Mouse (Mus musculus): ENCODE data around the gene Ephx3. TPM values are rescaled to one million over a fixed set of nuclear protein-coding genes. Genes with fewer than 3 reads are reported as not detected.

Gene Ephx3
- polyA plus RNA-seq, 1 experiment from 2014 or later, result not detected

DNA sequence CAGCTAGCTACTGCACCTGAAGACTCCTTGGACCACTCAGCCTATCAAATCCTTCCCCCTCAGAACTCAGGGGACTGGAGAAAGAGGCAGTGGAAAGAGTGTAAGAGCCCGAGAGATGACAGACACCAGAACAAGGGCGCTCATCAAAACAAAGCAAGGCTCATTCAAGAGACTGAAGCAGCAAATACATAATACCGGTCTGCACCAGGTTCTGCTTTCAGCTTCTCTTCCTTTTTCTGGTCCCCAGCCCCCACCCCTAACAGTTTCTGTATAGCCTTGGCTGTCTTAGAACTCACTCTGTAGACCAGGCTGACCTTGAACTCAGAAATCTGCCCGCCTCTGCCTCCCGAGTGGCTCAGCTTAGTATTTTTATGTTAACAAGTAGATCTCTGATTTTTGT is 3.7 kb upstream of the Ephx3 start:
- Histone ChIP-seq H3K4me3 (ENCODE audit: low read depth, low read length) (no peak overlapping the region), H3K4me2 (ENCODE audit: low read length) (no peak overlapping the region)

GRCm38 (mm10) chr17:32189850-32190249 is 501 bp upstream of the Ephx3 start:
- Histone ChIP-seq H3K4me3 (ENCODE audit: low read depth, low read length) (peak overlapping the region; percentile 36), H3K4me1 (replicated peaks; ENCODE audit: control insufficient read depth, insufficient read depth, low read length) (peaks cover 9% of the 10 kb centered on the region; the same call in 1 of the 2 replicates), H3K27me3 (replicated peaks; ENCODE audit: control insufficient read depth, insufficient read depth, low read length) (peaks cover 19% of the 10 kb centered on the region; the same call in 1 of the 2 replicates), H3K4me2 (ENCODE audit: low read length) (peak overlapping the region; percentile 81), H3K36me3 (ENCODE audit: control insufficient read depth, insufficient read depth, low read length) (no peaks in the 10 kb centered on the region), H3K9me3 (ENCODE audit: control insufficient read depth, low read length) (no peaks in the 10 kb centered on the region), H3K9ac (ENCODE audit: low read length) (no peak overlapping the region), H3K27ac (ENCODE audit: low read depth) (no peak overlapping the region)
- ATAC-seq (replicated peaks; ENCODE audit: low FRiP score, low TSS enrichment, low read depth), result peak; percentile 50; the same call in 1 of the 2 replicates
- WGBS, result 12% methylated on average over 5 of the region's 5 CpGs
- no peak for DNase-seq (ENCODE audit: low spot score)

More for the DNA sequence above, 3.7 kb upstream of the Ephx3 start:
- DNase-seq (ENCODE audit: low spot score), result no peak
- Histone ChIP-seq H3K9me3 (ENCODE audit: control insufficient read depth, low read length) (no peaks in the 10 kb centered on the region), H3K27ac (ENCODE audit: low read depth) (no peak overlapping the region), H3K27me3 (replicated peaks; ENCODE audit: control insufficient read depth, insufficient read depth, low read length) (peaks cover 18% of the 10 kb centered on the region; the same call in 1 of the 2 replicates), H3K9ac (ENCODE audit: low read length) (no peak overlapping the region), H3K36me3 (ENCODE audit: control insufficient read depth, insufficient read depth, low read length) (peaks cover 28% of the 10 kb centered on the region), H3K4me1 (replicated peaks; ENCODE audit: control insufficient read depth, insufficient read depth, low read length) (peaks cover 9% of the 10 kb centered on the region; the same call in 1 of the 2 replicates)
- 87% methylated on average over 5 of the region's 5 CpGs for WGBS
- no peak for ATAC-seq (replicated peaks; ENCODE audit: low FRiP score, low TSS enrichment, low read depth)

- Histone ChIP-seq H3K36me3 (ENCODE audit: control insufficient read depth, insufficient read depth, low read length) (no peaks in the 10 kb centered on the region), H3K4me3 (ENCODE audit: low read depth, low read length) (no peak overlapping the region), H3K27ac (ENCODE audit: low read depth) (no peak overlapping the region), H3K4me2 (ENCODE audit: low read length) (no peak overlapping the region), H3K9me3 (ENCODE audit: control insufficient read depth, low read length) (no peaks in the 10 kb centered on the region), H3K9ac (ENCODE audit: low read length) (no peak overlapping the region), H3K4me1 (replicated peaks; ENCODE audit: control insufficient read depth, insufficient read depth, low read length) (peaks cover 7% of the 10 kb centered on the region; the same call in 1 of the 2 replicates), H3K27me3 (replicated peaks; ENCODE audit: control insufficient read depth, insufficient read depth, low read length) (peaks cover under 1% of the 10 kb centered on the region; the same call in 1 of the 2 replicates)
- no peak for ATAC-seq (replicated peaks; ENCODE audit: low FRiP score, low TSS enrichment, low read depth)
- DNase-seq (ENCODE audit: low spot score), result no peak
- WGBS, result 40% methylated on average over 8 of the region's 8 CpGs
Observed at GRCm38 (mm10) chr17:32183017-32183416, 6.3 kb downstream of the Ephx3 start.

DNA sequence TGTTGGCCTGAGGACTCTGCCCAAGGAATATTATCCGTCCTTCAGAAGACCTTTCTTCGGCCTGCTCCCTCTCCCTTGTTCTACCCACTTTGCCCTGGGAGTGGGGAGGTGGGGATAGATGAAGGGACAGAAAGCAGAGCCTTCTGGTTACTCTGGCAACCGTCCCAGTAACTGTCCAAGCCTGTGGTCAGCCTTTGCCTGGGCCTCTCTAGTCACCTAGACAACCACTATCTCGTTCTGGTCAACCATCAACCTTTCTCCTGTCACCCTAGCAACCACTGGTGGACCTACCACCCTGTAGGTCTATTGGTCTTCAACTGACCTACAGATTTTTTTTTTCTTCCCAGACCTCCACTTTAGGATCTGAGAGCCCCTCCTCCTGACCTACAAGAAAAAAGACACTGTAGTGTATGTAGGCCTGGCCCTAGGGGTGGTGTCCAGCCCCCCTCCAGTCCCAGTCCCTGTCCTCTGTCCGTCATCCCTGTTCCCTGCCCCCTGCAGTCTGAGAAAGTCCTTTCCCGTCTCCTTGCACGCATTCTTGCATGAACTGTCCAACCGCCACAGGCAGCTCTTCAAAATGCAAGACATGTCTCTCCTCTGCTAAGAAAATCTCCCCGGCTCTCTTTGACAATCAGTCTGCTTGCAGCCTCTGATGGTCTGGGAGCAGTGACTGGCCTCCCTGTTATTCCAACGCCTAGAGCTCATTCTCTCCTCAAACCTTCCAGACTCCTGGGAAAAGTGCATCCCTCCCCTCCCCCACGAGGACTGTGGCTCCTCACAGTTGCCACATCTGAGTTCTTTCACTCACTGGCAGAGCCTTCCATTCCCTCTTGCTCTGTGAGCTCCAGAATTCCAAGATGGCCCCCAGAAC is 9.5 kb downstream of the Ephx3 start:
- no peak overlapping the region for H3K27ac ChIP-seq (ENCODE audit: low read depth)
- H3K4me2 ChIP-seq (ENCODE audit: low read length), result no peak overlapping the region
- 44% methylated on average over 11 of the region's 11 CpGs for WGBS
- H3K9ac ChIP-seq (ENCODE audit: low read length), result no peak overlapping the region
- H3K4me1 ChIP-seq (replicated peaks; ENCODE audit: control insufficient read depth, insufficient read depth, low read length), result peaks cover 7% of the 10 kb centered on the region; the same call in 1 of the 2 replicates
- no peaks in the 10 kb centered on the region for H3K27me3 ChIP-seq (replicated peaks; ENCODE audit: control insufficient read depth, insufficient read depth, low read length)
- no peak overlapping the region for H3K4me3 ChIP-seq (ENCODE audit: low read depth, low read length)
- no peaks in the 10 kb centered on the region for H3K36me3 ChIP-seq (ENCODE audit: control insufficient read depth, insufficient read depth, low read length)
- no peaks in the 10 kb centered on the region for H3K9me3 ChIP-seq (ENCODE audit: control insufficient read depth, low read length)
- DNase-seq (ENCODE audit: low spot score), result no peak
- no peak for ATAC-seq (replicated peaks; ENCODE audit: low FRiP score, low TSS enrichment, low read depth)

GRCm38 (mm10) chr17:32176919-32177318 is 12.4 kb downstream of the Ephx3 start:
- no peak for DNase-seq (ENCODE audit: low spot score)
- no peaks in the 10 kb centered on the region for H3K9me3 ChIP-seq (ENCODE audit: control insufficient read depth, low read length)
- H3K27me3 ChIP-seq (replicated peaks; ENCODE audit: control insufficient read depth, insufficient read depth, low read length), result no peaks in the 10 kb centered on the region
- ATAC-seq (replicated peaks; ENCODE audit: low FRiP score, low TSS enrichment, low read depth), result no peak
- WGBS, result 89% methylated on average over 4 of the region's 4 CpGs
- H3K9ac ChIP-seq (ENCODE audit: low read length), result no peak overlapping the region
- H3K27ac ChIP-seq (ENCODE audit: low read depth), result no peak overlapping the region
- H3K36me3 ChIP-seq (ENCODE audit: control insufficient read depth, insufficient read depth, low read length), result no peaks in the 10 kb centered on the region
- H3K4me1 ChIP-seq (replicated peaks; ENCODE audit: control insufficient read depth, insufficient read depth, low read length), result peaks cover 7% of the 10 kb centered on the region; the same call in 1 of the 2 replicates
- no peak overlapping the region for H3K4me2 ChIP-seq (ENCODE audit: low read length)
- no peak overlapping the region for H3K4me3 ChIP-seq (ENCODE audit: low read depth, low read length)

DNA sequence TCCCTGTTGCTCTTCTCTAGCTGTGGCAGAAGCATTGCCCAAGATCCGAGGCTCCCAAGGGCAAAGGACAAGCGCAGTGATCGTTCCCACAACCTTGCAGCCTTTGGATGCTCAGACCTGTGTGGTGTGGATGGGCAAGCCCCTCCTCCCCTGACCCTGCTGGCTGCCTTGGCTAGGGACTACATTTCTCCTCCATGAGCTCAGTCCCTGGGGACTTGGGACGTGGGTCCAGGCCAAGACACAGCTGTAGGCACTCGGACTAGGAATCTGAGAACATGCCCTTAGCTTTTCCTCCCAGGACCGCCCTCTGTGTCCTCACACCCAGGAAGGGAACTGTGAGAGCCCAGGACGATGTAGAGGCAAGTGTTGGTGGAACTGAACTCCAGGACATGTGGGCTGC is 16.2 kb downstream of the Ephx3 start:
- Histone ChIP-seq H3K9me3 (ENCODE audit: control insufficient read depth, low read length) (no peaks in the 10 kb centered on the region), H3K4me2 (ENCODE audit: low read length) (no peak overlapping the region), H3K4me1 (replicated peaks; ENCODE audit: control insufficient read depth, insufficient read depth, low read length) (no peaks in the 10 kb centered on the region; the same call in 1 of the 2 replicates), H3K27me3 (replicated peaks; ENCODE audit: control insufficient read depth, insufficient read depth, low read length) (no peaks in the 10 kb centered on the region), H3K4me3 (ENCODE audit: low read depth, low read length) (no peak overlapping the region), H3K27ac (ENCODE audit: low read depth) (no peak overlapping the region), H3K9ac (ENCODE audit: low read length) (no peak overlapping the region), H3K36me3 (ENCODE audit: control insufficient read depth, insufficient read depth, low read length) (no peaks in the 10 kb centered on the region)
- ATAC-seq (replicated peaks; ENCODE audit: low FRiP score, low TSS enrichment, low read depth), result no peak
- no peak for DNase-seq (ENCODE audit: low spot score)
- WGBS, result 66% methylated on average over 7 of the region's 7 CpGs

DNA sequence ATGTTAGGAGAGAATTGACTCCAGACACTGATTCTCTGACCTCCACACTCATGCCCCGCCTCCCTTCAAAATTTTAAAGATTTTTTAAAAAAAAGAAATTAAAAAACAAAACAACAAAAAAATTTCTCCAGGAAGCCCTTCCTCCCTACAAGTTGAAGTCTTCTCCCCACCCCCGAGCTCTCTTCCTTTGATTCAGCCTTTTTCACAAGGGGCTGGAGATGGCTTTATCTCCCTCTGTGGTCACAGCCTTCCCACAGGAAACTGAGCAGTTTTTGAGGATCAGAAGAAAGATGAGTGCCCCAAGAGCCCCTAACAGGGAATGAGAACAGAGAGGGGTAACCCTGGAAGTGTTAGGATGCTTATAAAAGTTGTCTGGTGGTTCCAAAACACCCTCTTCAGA is 16.9 kb downstream of the Ephx3 start:
- no peaks in the 10 kb centered on the region; the same call in 1 of the 2 replicates for H3K4me1 ChIP-seq (replicated peaks; ENCODE audit: control insufficient read depth, insufficient read depth, low read length)
- no peak for ATAC-seq (replicated peaks; ENCODE audit: low FRiP score, low TSS enrichment, low read depth)
- H3K36me3 ChIP-seq (ENCODE audit: control insufficient read depth, insufficient read depth, low read length), result no peaks in the 10 kb centered on the region
- no peak for DNase-seq (ENCODE audit: low spot score)
- no peak overlapping the region for H3K9ac ChIP-seq (ENCODE audit: low read length)
- no peak overlapping the region for H3K4me2 ChIP-seq (ENCODE audit: low read length)
- no peak overlapping the region for H3K4me3 ChIP-seq (ENCODE audit: low read depth, low read length)
- WGBS, result 83% methylated on average over 2 of the region's 2 CpGs
- no peaks in the 10 kb centered on the region for H3K27me3 ChIP-seq (replicated peaks; ENCODE audit: control insufficient read depth, insufficient read depth, low read length)
- no peaks in the 10 kb centered on the region for H3K9me3 ChIP-seq (ENCODE audit: control insufficient read depth, low read length)
- H3K27ac ChIP-seq (ENCODE audit: low read depth), result no peak overlapping the region

GRCm38 (mm10) chr17:32169518-32170225 is 19.7 kb downstream of the Ephx3 start:
- Histone ChIP-seq H3K4me1 (replicated peaks; ENCODE audit: control insufficient read depth, insufficient read depth, low read length) (peaks cover 14% of the 10 kb centered on the region), H3K4me2 (ENCODE audit: low read length) (no peak overlapping the region), H3K9ac (ENCODE audit: low read length) (no peak overlapping the region), H3K27me3 (replicated peaks; ENCODE audit: control insufficient read depth, insufficient read depth, low read length) (no peaks in the 10 kb centered on the region), H3K36me3 (ENCODE audit: control insufficient read depth, insufficient read depth, low read length) (no peaks in the 10 kb centered on the region), H3K27ac (ENCODE audit: low read depth) (no peak overlapping the region), H3K4me3 (ENCODE audit: low read depth, low read length) (no peak overlapping the region), H3K9me3 (ENCODE audit: control insufficient read depth, low read length) (no peaks in the 10 kb centered on the region)
- ATAC-seq (replicated peaks; ENCODE audit: low FRiP score, low TSS enrichment, low read depth), result no peak
- WGBS, result 65% methylated on average over 4 of the region's 4 CpGs
- DNase-seq (ENCODE audit: low spot score), result no peak

Measured in intestine, embryonic 14.5 days (tissue).